ENCODE assay signal across 19 mouse cellular contexts in genomic region chr19:5341360-5341759, GRCm38 (mm10). TPM values are rescaled to one million over a fixed set of nuclear protein-coding genes. Genes with fewer than 3 reads are reported as not detected.
"Had no signal": no experiment of that assay in that cellular context is flagged by ENCODE, and none has a peak within 500 bp of the region (broad histone marks: within the 10 kb centered on the region; RNA-seq: fewer than 3 reads in every experiment).

No protein-coding gene starts in this region.

- H3K4me1 ChIP-seq: limb, embryonic 12.5 days; liver, embryonic 13.5 days; lung, embryonic 15.5 days; midbrain, embryonic 13.5 days; neural tube, embryonic 12.5 days had no signal

- H3K4me3 ChIP-seq: layer of hippocampus, adult 2 months; limb, embryonic 12.5 days; liver, embryonic 13.5 days; lung, embryonic 15.5 days; midbrain, embryonic 13.5 days; neural tube, embryonic 12.5 days had no signal

- H3K27ac ChIP-seq: layer of hippocampus, adult 2 months; limb, embryonic 12.5 days; liver, embryonic 13.5 days; lung, embryonic 15.5 days; midbrain, embryonic 13.5 days; neural tube, embryonic 12.5 days; stomach, postnatal 0 days had no signal

- H3K4me2 ChIP-seq: limb, embryonic 12.5 days; liver, embryonic 13.5 days; lung, embryonic 15.5 days; midbrain, embryonic 13.5 days; neural tube, embryonic 12.5 days had no signal

- DNase-seq: kidney, adult 9 months; kidney, postnatal 4 days; liver; liver, embryonic 13.5 days; liver, postnatal 0 days; lung, postnatal 14 days; thymus, adult 2 months; thymus, postnatal 36 days had no signal

- ATAC-seq: liver, postnatal 0 days; midbrain, embryonic 13.5 days had no signal

- H3K36me3 ChIP-seq: limb, embryonic 12.5 days; liver, embryonic 13.5 days; lung, embryonic 15.5 days; midbrain, embryonic 13.5 days; neural tube, embryonic 12.5 days had no signal

- H3K9ac ChIP-seq: limb, embryonic 12.5 days; liver, embryonic 13.5 days; liver, postnatal 0 days; lung, embryonic 15.5 days; midbrain, embryonic 13.5 days; neural tube, embryonic 12.5 days had no signal

- H3K27me3 ChIP-seq: limb, embryonic 12.5 days; liver, embryonic 13.5 days; lung, embryonic 15.5 days; midbrain, embryonic 13.5 days; neural tube, embryonic 12.5 days had no signal

- H3K9me3 ChIP-seq: limb, embryonic 12.5 days; liver, embryonic 13.5 days; lung, embryonic 15.5 days; midbrain, embryonic 13.5 days; neural tube, embryonic 12.5 days had no signal

RNA-seq across cellular contexts. Expression of gene Catsper1, which starts 5.8 kb away (rescaled TPM):
- total RNA-seq: layer of hippocampus, adult 2 months; layer of hippocampus, postnatal 10 days; left cerebral cortex, postnatal 36 days; megakaryocyte progenitor cell, adult 5-6 weeks; monocyte, adult 5-6 weeks; neutrophil, adult 5-6 weeks had no signal
- polyA plus RNA-seq: limb, embryonic 12.5 days; liver, embryonic 13.5 days; liver, postnatal 0 days; lung, embryonic 15.5 days; midbrain, embryonic 13.5 days; neural tube, embryonic 12.5 days; stomach, postnatal 0 days; thymus, adult 2 months had no signal

RNA-seq across cellular contexts. Expression of gene Cst6, which starts 8.0 kb away (rescaled TPM):
- total RNA-seq: megakaryocyte progenitor cell, adult 5-6 weeks; neutrophil, adult 5-6 weeks had no signal
- polyA plus RNA-seq: liver, postnatal 0 days had no signal

RNA-seq across cellular contexts. Expression of gene Gal3st3, which starts 43.2 kb away (rescaled TPM):
- total RNA-seq: megakaryocyte progenitor cell, adult 5-6 weeks; monocyte, adult 5-6 weeks; neutrophil, adult 5-6 weeks had no signal
- polyA plus RNA-seq: liver, postnatal 0 days had no signal
